Mouse (Mus musculus) T-helper 2 cell (primary cell): ENCODE measurements at regions not wholly inside any gene's neighbourhood (a gene's known extent, or its start where the extent isn't known, plus 50 kb on each side); places are given as distances from the start of the nearest gene placed in this dataset.
"Not testable (repeated sequence)": the region's sequence is repeated elsewhere in the genome, so short reads cannot be mapped to it uniquely, and the experiment has no call there.

Experiments used
- in situ Hi-C: fragments of 300-600 bp; cut with MboI, MseI; formaldehyde crosslinking; loops from one replicate; pipeline ENCODE4 v1.15.1; 2025; ENCODE audit warnings: high pct_unique_total_duplicates

DNA sequence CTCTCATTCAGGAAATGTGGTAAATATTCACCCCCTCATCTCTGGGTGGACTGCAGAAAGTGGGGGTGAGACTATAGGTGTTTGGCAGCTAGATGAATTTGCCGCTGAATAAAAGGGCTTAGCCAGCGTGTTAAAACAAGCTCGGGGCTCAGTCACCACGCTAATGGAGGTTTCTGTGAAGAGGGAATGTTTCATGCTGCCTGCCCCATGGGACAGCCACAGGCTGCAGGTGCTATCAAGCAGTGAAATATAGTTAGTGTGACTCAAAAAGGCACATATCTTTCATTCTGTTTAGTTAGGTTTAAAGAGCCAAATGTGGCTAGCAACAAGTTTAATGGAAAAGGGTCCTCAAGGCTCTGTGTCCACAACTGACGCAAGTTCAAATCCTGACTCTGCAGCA, 121.5 kb downstream of the Zfp36l1 start:
- in situ Hi-C loops, result no loop called here

DNA sequence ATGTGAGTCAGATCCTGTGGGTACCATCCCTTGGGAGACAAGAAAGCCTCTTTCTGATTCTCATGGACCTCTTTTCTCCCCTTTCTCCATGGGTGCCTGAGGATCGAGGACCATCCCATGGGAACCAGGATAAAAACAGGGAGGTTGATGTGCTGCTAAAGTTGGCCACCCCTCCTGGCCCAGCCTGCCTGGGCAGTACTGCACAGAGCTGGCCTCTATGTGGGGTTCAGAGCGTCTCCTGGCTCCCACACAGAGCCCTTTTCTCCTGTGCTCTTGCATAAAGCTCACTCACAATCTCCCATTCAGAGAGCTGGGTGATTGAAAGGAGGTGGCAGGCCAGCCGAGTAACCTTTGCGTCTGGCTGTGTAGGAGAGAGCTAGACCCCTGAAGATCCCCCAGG, 122.1 kb downstream of the Zfp36l1 start:
- in situ Hi-C loops, result no loop called here

DNA sequence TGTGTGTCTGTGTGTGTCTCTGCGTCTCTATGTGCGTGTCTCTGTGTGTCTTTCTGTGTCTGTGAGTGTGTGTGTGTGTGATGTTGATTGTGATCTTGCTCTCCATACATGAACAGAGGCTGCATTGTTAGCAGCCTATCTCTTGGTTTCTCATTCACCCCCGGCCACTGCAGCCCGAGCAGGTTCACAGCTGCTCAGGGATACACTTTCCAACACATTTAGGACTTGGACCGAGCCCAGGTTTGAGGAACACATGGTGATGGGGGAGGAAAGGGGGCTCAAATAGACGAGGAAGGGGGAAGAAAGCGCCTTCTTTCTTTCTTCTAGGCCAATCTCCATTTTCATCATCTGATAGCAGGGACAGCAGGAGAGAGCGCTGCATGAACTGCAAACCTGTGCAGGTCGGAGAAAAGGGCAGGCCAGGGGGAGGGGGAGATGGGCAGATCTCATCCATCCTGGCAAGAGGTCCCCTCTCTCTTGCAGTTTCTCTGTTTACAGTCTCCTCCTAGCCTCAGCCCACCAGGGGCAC, 123.2 kb downstream of the Zfp36l1 start:
- in situ Hi-C loops, result no loop called here

DNA sequence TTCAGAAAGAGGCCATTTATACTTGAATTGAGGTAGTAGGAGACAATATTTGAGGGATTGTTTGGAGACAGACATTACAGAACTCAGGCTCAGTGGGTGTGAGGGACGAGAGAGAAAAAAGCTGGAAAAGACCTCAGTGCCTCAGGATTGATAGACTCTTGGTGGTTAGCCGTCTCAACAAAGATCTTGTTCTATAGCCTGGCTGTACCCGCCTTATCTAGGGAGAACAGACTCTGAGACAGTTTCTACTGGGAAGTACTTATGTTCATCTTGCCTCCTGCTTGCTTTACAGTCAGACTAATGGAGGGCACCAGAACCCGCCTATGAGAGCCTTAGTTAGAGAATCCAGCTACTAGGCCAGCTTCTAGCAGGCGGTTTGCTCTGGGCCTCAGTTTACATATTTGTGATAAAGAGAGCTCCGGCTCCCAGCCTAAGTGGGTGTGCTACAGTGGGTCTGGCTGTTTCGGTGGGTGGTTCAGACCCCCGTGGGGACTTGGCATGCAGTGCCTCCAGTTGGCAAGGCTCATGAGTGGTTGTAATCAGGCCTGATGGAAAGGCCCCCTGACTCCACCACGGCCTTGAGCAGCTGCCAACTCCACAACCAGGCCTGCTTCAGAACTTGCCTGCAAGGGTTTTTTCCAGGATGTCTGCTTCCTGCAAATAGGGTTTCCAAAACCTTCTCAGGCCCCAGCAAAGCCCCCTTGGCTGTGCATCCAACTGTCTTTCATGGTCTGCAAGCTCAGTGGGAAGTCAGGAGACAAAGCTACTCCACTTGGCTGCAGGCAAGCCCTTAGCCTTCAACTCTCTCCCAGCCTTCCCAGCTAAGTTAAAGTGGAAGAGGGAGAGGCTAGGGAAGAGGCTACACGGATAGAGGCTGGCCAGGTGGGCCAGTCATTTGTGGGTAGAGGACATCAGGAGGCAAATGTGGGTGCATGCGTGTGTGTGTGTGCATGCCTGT, 124.1 kb downstream of the Zfp36l1 start:
- in situ Hi-C loops, result no loop called here

DNA sequence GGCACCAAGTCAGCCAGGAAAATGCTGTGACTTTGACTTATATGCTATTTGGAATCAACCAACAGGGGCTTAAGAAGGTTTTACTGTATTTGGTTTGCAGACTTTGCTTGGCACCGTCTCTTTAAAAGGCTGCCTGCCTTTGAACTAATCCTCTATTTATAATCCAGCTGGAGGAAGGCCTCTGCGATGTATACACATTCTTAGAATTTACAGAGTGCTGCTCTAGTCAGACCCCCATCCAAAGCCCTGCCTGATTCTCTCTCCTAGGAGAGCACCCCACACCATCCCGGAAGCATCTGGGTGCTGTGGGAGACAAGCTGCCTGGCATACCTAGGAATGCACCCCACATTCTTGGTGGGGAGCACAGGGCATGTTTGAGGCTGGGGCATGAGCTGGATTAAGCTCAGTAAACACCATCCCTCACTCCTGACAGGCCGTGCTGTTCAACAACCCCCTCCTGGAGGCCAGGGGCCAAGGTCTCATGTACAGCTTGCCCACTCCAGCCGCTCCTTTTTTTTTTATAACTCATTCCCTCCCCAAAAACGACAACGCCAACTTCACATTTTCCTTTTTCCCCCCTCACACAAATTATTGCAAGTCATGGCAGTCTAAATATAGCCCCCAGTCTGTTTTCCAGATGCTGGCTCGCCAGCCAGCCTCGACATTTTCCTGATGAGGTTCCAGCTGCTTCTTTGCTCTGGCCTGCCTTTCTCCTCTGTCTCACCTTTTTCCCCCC, 126.4 kb downstream of the Zfp36l1 start:
- in situ Hi-C loops, result no loop called here

DNA sequence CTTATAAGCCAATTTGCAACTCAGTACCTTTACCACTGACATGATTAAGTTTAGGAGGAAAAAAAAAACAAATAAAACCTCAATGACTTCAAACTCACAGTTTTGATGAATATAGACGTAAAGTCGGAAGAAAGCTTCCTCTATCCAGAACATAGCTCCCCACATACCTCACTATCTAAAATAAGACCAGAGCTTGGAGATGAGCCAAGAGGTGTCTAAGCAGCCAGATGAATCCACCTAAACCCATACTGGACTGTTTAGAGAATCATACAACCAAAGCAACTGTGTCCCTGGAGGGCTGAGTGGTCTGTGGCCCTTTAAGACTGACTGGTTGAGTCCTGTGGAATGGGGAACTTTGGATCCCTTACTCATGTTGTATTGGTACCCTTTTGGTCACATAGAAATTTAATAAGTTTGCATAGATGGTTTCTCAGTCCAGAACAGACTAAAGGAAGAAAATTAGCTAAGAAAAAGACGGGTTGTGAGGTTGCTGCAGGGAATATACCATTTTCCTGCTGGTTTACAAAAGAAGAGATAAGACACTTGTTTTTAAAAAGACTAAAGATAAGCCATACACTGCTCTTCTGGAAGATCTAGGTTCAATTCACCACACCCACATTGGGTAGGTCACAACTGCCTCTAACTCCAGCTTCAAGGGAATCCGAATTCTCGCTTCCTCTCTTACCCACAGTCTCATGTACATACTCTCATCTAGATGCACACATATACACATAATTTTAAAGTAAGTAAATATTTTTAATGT, 127.6 kb downstream of the Zfp36l1 start:
- in situ Hi-C loops, result no loop called here

DNA sequence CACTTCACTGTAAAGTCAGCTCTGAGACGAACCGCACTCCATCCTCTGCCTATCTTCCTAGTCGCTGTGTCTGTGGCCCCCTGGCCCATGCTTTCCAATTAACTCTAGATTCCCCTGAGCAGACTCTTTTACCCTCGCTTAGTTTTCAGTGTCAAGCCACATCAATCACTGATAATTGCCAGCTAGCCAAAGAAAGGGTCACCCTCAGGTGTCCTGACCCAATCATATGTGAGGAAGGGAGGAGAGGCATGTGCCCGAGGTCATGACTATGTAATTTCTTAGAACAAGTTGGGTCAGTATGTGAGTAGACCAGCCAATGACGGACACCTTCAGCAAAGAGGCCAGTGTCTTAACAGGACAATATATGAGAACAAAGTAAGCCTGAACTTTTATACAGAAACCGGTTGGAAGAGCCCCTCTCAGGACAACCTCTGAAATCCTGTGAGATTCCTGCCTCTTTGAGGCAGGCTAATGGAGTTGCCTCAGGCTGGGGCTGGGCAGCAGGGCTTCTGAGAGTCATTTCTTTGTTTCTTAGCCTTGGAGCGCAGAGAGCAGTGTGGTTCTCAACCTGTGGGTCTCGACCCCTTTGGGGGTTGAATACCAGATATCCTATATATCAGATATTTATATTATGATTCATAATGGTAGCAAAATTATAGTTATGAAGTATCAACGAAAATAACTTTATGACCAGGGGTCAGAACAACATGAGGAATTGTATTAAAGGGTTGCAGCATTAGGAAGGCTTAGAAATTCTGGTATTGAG, 128.6 kb downstream of the Zfp36l1 start:
- in situ Hi-C loops, result no loop called here

DNA sequence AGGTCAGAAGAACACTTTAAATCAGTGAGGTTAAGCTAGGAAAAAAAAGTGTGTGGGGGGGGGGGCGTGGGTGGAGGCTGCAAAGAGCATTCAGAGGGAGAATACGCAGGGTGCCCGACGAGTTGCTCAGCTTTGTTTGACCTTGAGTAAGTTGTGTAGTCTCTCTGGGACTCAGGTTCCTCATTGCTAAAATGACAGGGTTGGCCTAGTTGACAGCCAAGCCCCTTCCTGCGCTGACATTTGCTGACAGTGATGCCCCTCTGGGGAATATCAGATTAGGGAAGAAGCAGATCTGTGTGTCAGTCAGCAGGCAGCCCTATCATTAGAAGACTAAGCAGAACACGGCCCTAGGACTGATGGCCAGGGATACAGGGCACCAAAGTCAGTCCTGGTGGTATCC, 129.6 kb downstream of the Zfp36l1 start:
- in situ Hi-C loops, result no loop called here

DNA sequence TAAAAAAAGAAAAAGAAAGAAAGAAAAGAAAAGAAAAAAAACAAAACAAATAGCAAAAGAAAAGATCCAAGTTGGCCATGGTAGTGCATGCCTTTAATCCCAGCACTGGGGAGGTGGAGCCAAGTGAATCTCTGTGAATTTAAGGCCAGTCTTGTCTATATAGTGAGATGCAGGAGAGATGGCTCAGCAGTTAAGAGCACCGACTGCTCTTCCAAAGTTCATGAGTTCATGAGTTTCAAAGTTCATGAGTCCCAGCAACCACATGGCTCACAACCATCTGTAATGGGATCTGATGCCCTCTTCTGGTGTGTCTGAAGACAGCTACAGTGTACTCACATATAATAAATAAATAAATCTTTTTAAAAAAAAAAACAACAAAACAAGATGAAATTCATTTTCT, 130.3 kb downstream of the Zfp36l1 start:
- in situ Hi-C loops, result not testable (repeated sequence)

DNA sequence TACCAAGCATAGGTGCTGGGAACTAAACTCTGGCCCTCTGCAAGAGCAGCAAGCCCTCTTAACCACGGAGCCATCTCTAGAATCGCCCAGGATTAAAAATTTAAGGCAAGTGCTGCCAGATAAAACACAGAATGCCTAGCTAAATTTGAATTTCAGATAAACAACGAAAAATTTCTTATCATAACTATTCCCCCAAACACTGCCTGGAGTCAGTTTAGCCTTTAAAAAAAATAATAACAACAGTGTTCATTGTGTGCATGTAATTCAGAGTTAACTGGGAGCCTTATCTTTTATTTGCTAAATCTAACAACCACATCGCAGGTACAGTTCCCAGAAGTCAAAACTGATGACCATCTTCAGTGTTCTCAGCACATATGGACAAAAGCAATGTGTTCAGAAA, 132.1 kb downstream of the Zfp36l1 start:
- in situ Hi-C loops, result no loop called here

DNA sequence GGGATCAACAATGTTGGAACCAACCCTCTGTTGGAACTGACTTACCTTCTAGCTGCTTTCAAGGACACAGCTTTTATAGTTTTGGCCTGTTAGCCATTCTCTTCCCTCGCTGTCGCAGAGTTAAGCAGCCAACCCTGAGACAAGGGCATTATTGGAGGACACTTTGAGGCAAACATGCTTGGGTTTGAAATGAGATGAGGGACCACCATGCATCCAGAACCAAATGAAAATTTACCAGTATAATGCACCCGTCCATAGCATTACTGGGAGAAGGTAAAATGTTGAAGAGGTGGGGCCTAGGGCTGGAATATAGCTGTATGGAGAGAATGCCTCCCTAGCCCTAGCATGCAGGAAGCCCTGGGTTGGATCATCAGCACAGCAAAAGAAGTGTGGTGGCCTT, 135.7 kb downstream of the Zfp36l1 start:
- in situ Hi-C loops, result no loop called here

DNA sequence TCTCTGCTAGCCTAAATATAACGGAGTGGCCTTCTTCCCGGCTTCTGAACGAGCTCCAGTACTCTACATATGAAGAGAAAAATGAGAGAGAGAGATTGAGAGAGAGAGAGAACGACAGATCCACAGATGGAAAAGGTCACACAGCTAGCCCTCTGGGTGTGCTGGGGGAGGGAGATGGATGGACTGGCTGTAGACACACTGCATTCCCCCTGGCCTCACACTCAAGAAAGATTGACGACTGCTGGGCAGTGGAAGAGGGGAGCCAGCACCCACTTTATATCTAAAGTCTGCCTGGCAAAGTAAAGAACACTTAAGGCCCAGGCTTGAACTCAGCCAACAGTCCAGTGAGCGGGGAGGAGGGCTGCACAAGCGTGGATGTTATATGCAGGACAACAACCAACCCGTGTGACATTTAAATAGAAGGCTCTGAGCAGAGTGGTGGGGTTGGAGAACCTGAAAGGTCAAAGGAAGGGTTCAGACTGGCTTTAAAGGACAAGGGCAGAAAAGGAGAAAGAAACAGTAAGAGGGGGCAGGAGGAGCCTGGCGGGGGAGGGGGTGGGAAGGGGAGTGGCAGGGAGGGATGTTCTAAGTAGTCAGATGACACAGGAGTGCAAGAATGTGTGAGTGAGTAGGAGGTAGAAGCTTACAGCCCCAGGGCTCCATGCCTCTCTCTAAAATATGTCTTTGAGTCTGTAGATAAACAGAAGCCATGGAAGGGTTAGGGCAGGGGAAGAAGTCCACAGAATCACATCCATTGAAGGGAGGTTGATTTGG, 137.2 kb downstream of the Zfp36l1 start:
- in situ Hi-C loops, result no loop called here

DNA sequence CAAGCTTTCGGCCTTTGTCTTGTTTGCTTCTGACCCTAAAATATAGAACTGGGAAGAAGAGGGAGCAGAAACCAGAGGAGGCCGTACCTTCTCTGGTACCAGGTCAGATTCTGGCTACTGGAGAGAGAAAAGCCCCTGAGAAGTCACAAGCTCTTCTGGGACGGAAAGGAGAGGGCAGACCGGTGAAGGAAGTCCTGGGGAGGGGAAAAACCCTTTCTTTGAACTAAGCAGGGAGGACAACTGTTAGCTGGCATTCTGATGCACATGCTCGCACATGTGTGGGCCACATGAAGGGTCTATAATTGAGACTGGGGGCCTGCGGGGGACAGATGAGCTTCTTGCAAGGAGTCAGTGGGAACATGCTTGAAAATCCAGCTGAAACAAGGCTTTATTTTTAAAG, 137.8 kb downstream of the Zfp36l1 start:
- in situ Hi-C loops, result no loop called here

DNA sequence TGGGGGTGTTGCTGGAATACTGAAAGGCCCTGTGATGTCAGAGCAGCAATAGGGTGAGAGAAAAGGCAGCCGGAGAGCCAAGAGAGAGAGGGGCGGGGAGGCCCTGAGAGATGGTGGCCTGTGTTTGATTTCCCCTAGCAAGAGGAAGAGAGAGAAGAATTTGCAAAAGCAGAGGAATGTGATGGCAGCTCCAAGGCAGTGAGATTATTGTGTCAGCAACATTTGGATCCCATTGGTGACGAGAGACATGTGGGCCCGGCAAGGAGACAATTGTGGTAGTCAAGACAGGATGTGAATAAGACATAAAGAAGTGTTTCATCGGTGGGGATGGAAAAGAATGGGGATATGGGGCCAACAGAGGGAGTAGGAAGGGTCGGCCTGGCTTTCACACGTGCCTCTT, 138.3 kb downstream of the Zfp36l1 start:
- in situ Hi-C loops, result no loop called here

DNA sequence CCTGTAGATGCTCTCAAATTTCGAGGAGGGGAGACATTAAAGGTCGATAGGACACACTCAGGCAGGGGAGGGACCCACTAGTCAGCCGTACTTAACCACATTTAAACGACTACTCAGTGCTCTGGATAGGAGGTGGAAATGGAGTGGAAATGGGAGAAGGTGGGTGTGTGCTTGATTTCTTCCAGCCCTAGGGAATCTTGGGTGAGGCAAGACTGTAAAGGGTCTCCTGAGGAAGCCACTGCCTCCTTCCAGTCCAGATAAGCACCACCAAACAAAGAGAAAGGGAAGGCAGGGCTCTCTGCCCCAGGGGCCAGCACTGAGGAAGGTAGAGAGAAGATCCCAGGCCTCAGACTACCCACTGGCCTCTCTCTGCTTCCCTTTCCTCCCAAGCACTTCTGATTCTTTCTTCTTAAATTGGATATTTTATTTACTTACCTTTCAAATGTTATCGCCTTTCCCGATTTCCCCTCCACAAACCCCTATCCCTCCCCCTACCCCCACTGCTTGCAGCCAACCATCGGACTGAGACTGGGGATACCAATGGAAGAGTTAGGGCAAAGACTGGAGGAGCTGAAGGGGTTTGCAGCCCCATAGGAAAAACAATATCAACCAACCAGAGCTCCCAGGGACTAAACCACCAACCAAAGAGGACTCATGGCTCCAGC, 139.1 kb downstream of the Zfp36l1 start:
- in situ Hi-C loops, result no loop called here

DNA sequence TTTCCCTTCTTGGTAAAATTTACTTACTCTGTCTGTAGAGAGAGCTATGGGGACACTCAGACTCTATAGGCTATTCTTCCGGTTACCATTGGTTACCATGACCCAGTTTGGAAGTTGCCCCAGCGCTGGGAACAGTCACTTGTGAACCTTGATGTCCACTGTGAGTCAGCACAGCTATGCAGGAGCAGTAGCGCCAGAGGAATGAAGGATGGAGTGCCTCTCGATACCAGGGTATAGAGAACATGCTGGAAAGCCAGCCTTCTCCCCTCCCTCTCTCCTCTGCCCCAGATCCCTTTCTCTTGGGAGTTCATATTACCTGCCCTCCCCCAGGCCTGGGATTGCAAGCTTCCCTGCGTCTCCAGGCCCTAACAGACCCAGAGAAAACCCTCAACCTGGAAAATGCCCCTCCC, 141.8 kb downstream of the Zfp36l1 start:
- in situ Hi-C loops, result no loop called here

DNA sequence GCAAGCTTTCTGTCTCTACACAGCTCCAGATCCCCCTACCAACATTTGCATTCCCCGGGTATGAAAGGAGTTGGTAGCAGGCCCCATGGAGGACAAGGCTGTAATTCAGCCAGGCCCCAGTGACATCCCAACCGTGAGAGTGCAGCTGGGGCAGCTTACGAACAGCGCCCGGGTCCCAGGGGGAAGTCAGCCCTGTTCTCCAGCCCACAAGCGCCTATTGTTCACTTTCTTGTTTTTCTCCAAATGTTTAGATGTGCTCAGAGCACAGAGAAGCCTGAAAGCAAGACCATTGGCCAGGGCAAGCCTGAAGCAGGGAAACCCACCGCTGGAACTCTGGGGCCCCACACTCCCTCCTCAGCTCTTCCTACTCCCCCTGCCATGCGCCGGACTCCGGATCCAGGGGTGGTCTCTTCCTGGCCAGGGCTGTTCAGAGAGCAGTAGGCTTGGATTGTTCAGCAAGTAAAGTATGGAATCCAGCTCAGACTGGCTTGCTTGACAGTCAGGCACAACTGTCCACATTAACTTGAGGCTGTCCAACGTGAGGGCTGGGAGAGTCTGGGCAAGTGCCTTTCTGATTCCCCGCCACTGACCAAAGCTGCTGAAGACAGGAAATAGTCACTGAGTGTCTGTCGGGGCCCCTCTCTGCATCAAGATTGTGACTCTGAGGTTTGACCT, 142.4 kb downstream of the Zfp36l1 start:
- in situ Hi-C loops, result no loop called here

DNA sequence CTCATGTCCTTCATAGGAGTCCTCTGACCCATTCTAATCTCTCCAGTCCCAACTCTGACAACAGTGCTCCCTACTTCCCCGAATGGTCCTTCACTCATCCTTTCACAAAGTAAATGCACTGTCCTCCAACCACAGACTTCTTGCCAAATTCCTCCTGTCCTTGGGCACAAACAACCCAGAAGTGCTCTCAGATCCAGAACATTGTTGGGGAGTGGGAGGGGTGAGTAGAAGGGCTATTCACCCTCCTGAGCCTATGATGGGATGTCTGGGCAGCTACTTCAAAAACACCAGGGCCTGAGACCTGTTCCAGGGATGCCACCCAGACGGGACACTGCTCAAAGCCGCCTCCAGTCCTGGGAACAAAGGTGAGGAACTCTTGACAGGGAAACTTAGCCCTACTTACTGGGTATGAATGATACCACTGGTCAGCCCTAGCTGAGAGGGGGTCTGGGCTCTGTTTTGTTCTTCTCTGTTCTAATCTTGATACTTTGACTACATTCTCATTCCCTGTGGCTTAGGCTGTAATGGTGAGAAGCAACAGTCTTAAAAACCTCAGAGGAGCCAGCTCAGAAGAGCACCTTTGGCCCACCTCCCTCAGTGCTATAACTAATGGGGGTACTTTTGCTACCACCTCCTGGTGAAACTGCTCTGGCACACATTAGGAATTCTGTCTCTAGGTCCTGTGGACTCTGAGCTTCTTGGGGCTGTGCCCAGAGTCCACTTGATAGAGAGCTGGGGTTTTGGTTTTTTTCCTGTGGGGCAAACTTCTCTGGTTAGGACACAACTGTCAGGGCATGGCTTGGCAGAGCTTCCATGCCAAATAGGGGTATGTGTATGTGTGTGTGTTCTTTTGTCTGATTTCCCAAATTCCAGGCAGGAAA, 143.2 kb downstream of the Zfp36l1 start:
- in situ Hi-C loops, result no loop called here
